In genomic region chr1:21103784-21104183, GRCm38 (mm10) we compare ENCODE assay signal across 27 mouse cellular contexts. TPM values are rescaled to one million over a fixed set of nuclear protein-coding genes. Genes with fewer than 3 reads are reported as not detected.
DNase-seq lines count a peak whose midpoint lies in the region; ATAC-seq lines count a peak whose summit lies in the region.
"Had no signal": no experiment of that assay in that cellular context is flagged by ENCODE, and none has a peak within 500 bp of the region (broad histone marks: within the 10 kb centered on the region; RNA-seq: fewer than 3 reads in every experiment).

No protein-coding gene starts in this region.

- no peak overlapping the region for H3K4me2 ChIP-seq in hindbrain, embryonic 12.5 days (replicated peaks)
- H3K4me2 ChIP-seq: embryonic facial prominence, embryonic 13.5 days; embryonic facial prominence, embryonic 15.5 days; forebrain, embryonic 12.5 days had no signal

- H3K36me3 ChIP-seq in hindbrain, embryonic 12.5 days, result no peaks in the 10 kb centered on the region
- H3K36me3 ChIP-seq: embryonic facial prominence, embryonic 13.5 days; embryonic facial prominence, embryonic 15.5 days; forebrain, embryonic 10.5 days; forebrain, embryonic 12.5 days; G1E had no signal

- no peaks in the 10 kb centered on the region for H3K27me3 ChIP-seq in hindbrain, embryonic 12.5 days
- H3K27me3 ChIP-seq: CH12.LX; embryonic facial prominence, embryonic 13.5 days; embryonic facial prominence, embryonic 15.5 days; forebrain, embryonic 12.5 days had no signal

- ATAC-seq in granulocyte monocyte progenitor cell, adult 5-6 weeks (replicated peaks; ENCODE audit: poor library complexity, severe bottlenecking), result peak; percentile 65
- peak; percentile 38; the same call in 1 of the 2 replicates for ATAC-seq in megakaryocyte progenitor cell, adult 5-6 weeks (replicated peaks; ENCODE audit: poor library complexity)
- no peak for ATAC-seq in hindbrain, embryonic 12.5 days (ENCODE audit: low FRiP score)
- ATAC-seq: activated CD4-positive, CD25-positive, alpha-beta regulatory T cell, adult 4 months; CD4-positive, CD25-positive, alpha-beta regulatory T cell, adult 4 months; forebrain, embryonic 14.5 days; forebrain, embryonic 16.5 days; Patski had no signal

- WGBS in hindbrain, embryonic 12.5 days, result 90% methylated on average over 4 of the region's 4 CpGs

- no peak overlapping the region for H3K9ac ChIP-seq in hindbrain, embryonic 12.5 days
- H3K9ac ChIP-seq: embryonic facial prominence, embryonic 13.5 days; embryonic facial prominence, embryonic 15.5 days; forebrain, embryonic 12.5 days had no signal

- no peaks in the 10 kb centered on the region for H3K9me3 ChIP-seq in hindbrain, embryonic 12.5 days (replicated peaks)
- H3K9me3 ChIP-seq: embryonic facial prominence, embryonic 13.5 days; embryonic facial prominence, embryonic 15.5 days; forebrain, embryonic 10.5 days; forebrain, embryonic 12.5 days; G1E had no signal

- peak; percentile 44 for DNase-seq in A20 (ENCODE audit: low read depth, low spot score)
- no peak for DNase-seq in left cerebral cortex, adult 18-20 months (ENCODE audit: low spot score in 2 of 2)
- DNase-seq: adrenal gland, adult 8-10 months; adrenal gland, postnatal 14 days; adrenal gland, postnatal 36 days; B cell, adult 2 months; cerebellum, adult 11-12 months; cerebellum, adult 2 months; cerebellum, adult 9-10 months; cerebellum, postnatal 14 days; cerebellum, postnatal 36 days; embryo, embryonic 11 days had no signal

- H3K27ac ChIP-seq in hindbrain, embryonic 12.5 days, result no peak overlapping the region
- H3K27ac ChIP-seq: embryonic facial prominence, embryonic 13.5 days; embryonic facial prominence, embryonic 15.5 days; forebrain, embryonic 10.5 days; forebrain, embryonic 12.5 days had no signal

- H3K4me3 ChIP-seq in hindbrain, embryonic 12.5 days, result no peak overlapping the region
- H3K4me3 ChIP-seq: embryonic facial prominence, embryonic 13.5 days; embryonic facial prominence, embryonic 15.5 days; erythroblast, embryonic 14.5 days; forebrain, embryonic 10.5 days; forebrain, embryonic 12.5 days had no signal

- no peaks in the 10 kb centered on the region for H3K4me1 ChIP-seq in hindbrain, embryonic 12.5 days
- H3K4me1 ChIP-seq: embryonic facial prominence, embryonic 13.5 days; embryonic facial prominence, embryonic 15.5 days; forebrain, embryonic 12.5 days had no signal

RNA-seq across cellular contexts. Expression of gene Tram2, which starts 24.8 kb away (rescaled TPM):
- total RNA-seq in granulocyte monocyte progenitor cell, adult 5-6 weeks (2014; fragmentation: Nextera tagmentation), result 8.9 and 9.3 TPM in 2 replicates
- 2.2 and 4.0 TPM in 2 replicates for total RNA-seq in granulocyte monocyte progenitor cell, adult 5-6 weeks (2017)
- total RNA-seq in megakaryocyte progenitor cell, adult 5-6 weeks (2015), result 8.9 and 10.5 TPM in 2 replicates
- 1.5 and 1.6 TPM in 2 replicates for total RNA-seq in megakaryocyte progenitor cell, adult 5-6 weeks (2017)
- total RNA-seq in left cerebral cortex, adult 18-20 months (2021), result 1 to 10 TPM; 1.0 to 1.1 TPM
- 5.6 and 6.0 TPM in 2 replicates for polyA plus RNA-seq in hindbrain, embryonic 12.5 days (2016; fragmentation: Nextera tagmentation; extraction: Ambion mirVana)
- polyA plus RNA-seq: erythroblast, embryonic 14.5 days had no signal
